Mouse (Mus musculus): ENCODE measurements around the gene Per2. TPM values are rescaled to one million over a fixed set of nuclear protein-coding genes. Genes with fewer than 3 reads are reported as not detected.

Per2 gene
- polyA plus RNA-seq, 1 experiment, result 6.8 TPM

GRCm38 (mm10) chr1:91458223-91458861 is 782 bp downstream of the Per2 start:
- DNase-seq (ENCODE audit: low read depth), result no peak

DNA sequence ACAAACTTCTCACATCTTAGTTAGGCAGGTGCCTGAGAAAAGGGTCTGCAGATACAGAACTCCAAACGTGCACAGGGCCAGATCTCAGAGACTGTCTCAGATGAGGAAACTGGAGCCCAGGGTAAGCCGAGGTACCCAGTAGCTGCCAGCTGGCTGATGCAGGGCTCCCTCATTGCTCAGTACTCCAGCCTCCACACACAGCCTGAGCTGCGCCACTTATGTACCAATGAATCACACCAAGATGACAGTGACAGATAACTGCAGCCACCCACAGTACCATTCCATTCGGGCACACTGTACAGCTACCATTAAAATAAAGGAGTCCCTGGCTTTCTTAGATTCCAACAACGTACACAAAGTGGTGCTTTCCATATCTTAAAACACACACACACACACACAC is 1.4 kb downstream of the Per2 start:
- DNase-seq (ENCODE audit: low read depth), result peak; percentile 68

GRCm38 (mm10) chr1:91457116-91457515 is 2.0 kb downstream of the Per2 start:
- no peak for DNase-seq (ENCODE audit: low read depth)

DNA sequence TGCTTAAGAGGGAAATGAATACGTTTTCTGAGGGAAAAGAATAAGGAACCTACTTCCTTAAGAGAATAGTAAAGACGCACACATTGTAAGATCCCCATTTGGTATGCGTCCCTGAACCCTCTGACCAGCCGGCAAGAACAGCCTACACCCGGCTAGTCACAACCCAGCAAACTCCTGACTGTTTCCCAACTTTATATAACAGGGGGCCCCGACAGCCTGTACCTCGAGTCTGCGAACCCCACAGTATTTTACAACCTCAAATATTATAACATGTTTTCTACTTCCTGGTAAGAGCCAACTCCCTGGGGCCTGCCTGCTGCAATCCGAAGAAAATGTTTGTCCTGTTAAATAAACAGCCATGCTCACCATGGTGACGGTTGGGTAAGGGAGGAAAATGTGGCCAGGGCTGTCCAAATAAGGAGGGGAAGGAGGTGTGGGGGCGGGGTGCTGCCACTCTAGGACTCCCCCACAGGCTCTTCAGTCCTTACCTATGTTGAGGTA is 2.8 kb downstream of the Per2 start:
- no peak for DNase-seq (ENCODE audit: low read depth)

GRCm38 (mm10) chr1:91455661-91456161 is 3.4 kb downstream of the Per2 start:
- no peak for DNase-seq (ENCODE audit: low read depth)

- DNase-seq (ENCODE audit: low read depth), result no peak
These were observed 4.2 kb downstream of the Per2 start for GRCm38 (mm10) chr1:91454927-91455326.

GRCm38 (mm10) chr1:91454366-91454765 is 4.8 kb downstream of the Per2 start:
- DNase-seq (ENCODE audit: low read depth), result no peak

DNA sequence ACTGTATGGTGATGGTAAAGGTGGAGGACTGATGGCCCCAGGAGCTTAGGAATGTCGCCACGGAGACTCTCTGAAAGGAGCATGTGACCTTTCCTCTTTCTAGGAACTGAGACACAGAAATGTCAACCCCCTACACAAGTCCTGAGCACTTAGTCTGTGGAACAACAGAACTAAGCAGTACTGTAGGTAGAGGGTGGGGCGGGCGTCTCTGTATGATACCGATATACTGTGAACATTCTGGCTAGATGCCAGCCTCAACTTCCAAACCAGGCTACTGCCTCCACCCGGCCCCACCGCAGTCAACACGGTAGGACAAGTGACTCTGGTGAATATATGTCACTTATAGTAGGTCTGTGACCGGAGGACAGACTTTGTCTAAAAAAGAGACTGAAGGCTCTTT is 5.2 kb downstream of the Per2 start:
- DNase-seq (ENCODE audit: low read depth), result no peak

GRCm38 (mm10) chr1:91451547-91452084 is 7.5 kb downstream of the Per2 start:
- DNase-seq (ENCODE audit: low read depth), result no peak

DNA sequence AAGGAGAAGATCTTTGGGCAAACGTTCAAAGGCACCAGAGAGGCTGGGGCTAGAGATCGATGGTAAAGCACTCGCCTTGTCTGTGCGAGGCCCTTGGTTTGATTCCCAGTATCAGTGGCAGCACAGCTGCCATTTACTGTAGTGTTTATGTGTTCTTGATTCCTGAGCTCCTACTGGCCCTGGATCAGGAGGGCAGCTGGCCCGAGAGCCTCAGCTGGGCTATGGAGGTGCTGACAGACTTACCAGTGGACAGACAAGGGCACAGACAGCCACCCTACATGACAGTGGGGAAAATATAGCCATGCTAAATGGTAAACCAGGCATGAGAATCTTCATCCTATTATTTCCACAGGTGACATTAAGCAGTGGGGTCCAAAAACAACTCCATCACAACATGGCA is 8.3 kb downstream of the Per2 start:
- DNase-seq (ENCODE audit: low read depth), result no peak

DNA sequence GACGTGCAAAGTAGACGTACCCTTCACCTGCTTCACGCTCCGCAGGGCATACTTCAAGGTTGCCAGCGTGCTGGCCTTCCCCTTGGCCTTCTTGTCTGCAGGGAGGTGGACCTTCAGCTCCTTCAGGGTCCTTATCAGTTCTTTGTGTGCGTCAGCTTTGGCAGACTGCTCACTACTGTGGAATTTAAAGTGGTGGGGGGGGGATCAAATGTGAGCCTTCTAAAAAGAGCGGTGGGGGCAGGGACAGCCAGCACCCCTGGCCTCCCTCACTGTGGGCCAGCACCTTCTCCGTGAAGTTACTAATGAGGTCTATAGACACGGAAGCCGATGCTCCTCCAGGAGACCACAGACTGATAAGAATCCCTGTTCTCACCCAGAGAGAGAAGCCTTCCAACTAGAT is 10.4 kb downstream of the Per2 start:
- no peak for DNase-seq (ENCODE audit: low read depth)

- no peak for DNase-seq (ENCODE audit: low read depth)
These were observed 12.6 kb downstream of the Per2 start for GRCm38 (mm10) chr1:91446511-91446910.

GRCm38 (mm10) chr1:91446060-91446459 is 13.1 kb downstream of the Per2 start:
- peak; percentile 88 for DNase-seq (ENCODE audit: low read depth)

- DNase-seq (ENCODE audit: low read depth), result no peak
These were observed 14.0 kb downstream of the Per2 start for GRCm38 (mm10) chr1:91444841-91445830.

GRCm38 (mm10) chr1:91442350-91442990 is 16.7 kb downstream of the Per2 start:
- DNase-seq (ENCODE audit: low read depth), result no peak

DNA sequence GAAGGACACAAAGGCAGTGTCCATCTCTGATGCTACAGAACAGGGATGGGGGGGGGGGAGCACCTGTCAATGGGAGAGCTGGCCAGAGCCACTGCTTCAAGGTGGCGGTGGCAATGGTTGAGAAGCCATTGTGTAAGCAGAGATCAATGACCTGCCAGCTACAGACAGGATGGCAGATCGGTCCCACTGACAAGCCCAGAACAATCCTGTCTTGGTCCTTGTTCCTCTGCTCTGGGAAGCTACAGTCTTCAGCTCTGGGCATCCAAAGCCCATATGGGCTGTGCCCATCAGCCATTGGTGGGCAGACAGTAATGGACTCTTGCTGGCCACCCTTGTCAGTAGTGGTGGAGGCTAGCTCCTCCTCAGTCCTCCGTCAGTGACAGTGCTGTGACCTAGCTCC is 17.3 kb downstream of the Per2 start:
- DNase-seq (ENCODE audit: low read depth), result no peak

GRCm38 (mm10) chr1:91439776-91440175 is 19.3 kb downstream of the Per2 start:
- no peak for DNase-seq (ENCODE audit: low read depth)

- no peak for DNase-seq (ENCODE audit: low read depth)
These were observed 21.6 kb downstream of the Per2 start for GRCm38 (mm10) chr1:91437573-91437972.

DNA sequence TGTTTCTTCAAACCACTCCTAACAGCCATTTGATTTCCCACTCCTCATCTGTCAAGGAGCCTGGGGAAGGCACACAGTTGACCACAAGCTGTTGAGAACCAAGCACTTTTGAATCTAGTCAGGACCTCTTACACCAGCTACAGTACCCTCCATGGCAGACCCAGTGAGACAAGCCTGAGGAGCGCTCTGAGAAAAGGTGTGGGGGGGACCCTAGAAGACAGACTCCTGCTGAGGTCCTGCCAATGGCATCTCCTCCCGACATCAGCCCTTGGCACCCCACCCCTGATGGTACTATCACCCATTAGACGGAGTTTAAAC is 22.1 kb downstream of the Per2 start:
- no peak for DNase-seq (ENCODE audit: low read depth)

GRCm38 (mm10) chr1:91436380-91437082 is 22.6 kb downstream of the Per2 start:
- no peak for DNase-seq (ENCODE audit: low read depth)

- DNase-seq (ENCODE audit: low read depth), result no peak
These were observed 23.5 kb downstream of the Per2 start for GRCm38 (mm10) chr1:91435606-91436130.
